8 mouse cellular contexts compared by ENCODE assay signal in the genomic region with DNA sequence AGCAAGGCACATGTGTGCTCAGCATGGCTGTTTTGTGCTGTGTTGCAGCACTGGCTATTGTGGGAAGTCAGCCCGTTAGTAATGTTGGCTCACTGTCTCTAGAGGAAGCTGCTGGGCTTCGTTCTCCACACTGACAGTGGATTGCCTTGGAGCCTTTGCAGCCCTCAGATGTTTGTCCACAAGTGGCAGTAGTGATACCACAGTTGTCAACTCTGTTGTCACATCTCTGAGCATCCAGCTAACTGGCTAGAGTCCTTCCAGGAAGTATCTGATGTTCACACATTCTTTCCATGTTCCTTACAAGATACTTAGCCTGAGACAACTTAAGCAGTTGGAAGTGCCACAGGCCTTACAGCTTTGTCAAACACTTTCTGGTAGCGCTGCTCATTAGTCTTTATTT. TPM values are rescaled to one million over a fixed set of nuclear protein-coding genes. Genes with fewer than 3 reads are reported as not detected.
DNase-seq lines count a peak whose midpoint lies in the region; ATAC-seq and TF ChIP-seq lines count a peak whose summit lies in the region.

No protein-coding gene starts in this region.

- no peak overlapping the region for H3K27ac ChIP-seq in limb, embryonic 13.5 days
- H3K27ac ChIP-seq in cerebellum, adult 2 months (ENCODE audit: insufficient read depth, low read length), result no peak overlapping the region

- TF ChIP-seq CTCF in cerebellum, adult 2 months (IDR thresholded peaks at IDR 0.05; ENCODE audit: borderline replicate concordance, insufficient read depth, low read depth, low read length), result no peak

- H3K4me3 ChIP-seq in limb, embryonic 13.5 days, result 0 out of 2 replicates have a peak overlapping the region, but pooled peaks have one; percentile 92
- H3K4me3 ChIP-seq in cerebellum, adult 2 months (replicated peaks; ENCODE audit: insufficient read depth, low read depth, low read length), result no peak overlapping the region

- H3K9me3 ChIP-seq in limb, embryonic 13.5 days, result no peaks in the 10 kb centered on the region

- H3K36me3 ChIP-seq in limb, embryonic 13.5 days, result no peaks in the 10 kb centered on the region

- DNase-seq in cerebellum, postnatal 25 days, result peak; percentile 7 to 9
- DNase-seq in cerebellum, adult 8-10 months, result no peak
- peak; percentile 7 to 21 for DNase-seq in left cerebral cortex, postnatal 14 days (ENCODE audit: low spot score in 2 of 2)
- DNase-seq in left cerebral cortex, postnatal 4 days, result no peak
- peak; percentile 23 for DNase-seq in CD4-positive helper T cell, adult 2 months (ENCODE audit: low read depth, low spot score)
- DNase-seq in cerebellum, adult 2 months, result no peak

- intact Hi-C loops in left cerebral cortex, postnatal 14 days (cut with DNase I), result loop anchor here (2.0 to 5.0 kb wide), 2 partner anchors 49 to 80 kb away; no protein-coding TSS in a partner anchor
- intact Hi-C loops in left cerebral cortex, postnatal 4 days (cut with DNase I), result loop anchor here (5.0 kb wide), 3 partner anchors 84 to 169 kb away; no protein-coding TSS in a partner anchor

- TF ChIP-seq POLR2A in cerebellum, adult 2 months (IDR thresholded peaks at IDR 0.05; ENCODE audit: borderline replicate concordance, insufficient read depth, low read length), result no peak

- H3K4me1 ChIP-seq in limb, embryonic 13.5 days, result peaks cover 18% of the 10 kb centered on the region
- H3K4me1 ChIP-seq in cerebellum, adult 2 months (ENCODE audit: control insufficient read depth, insufficient read depth, low read length), result peaks cover 2% of the 10 kb centered on the region; the same call in 1 of the 2 replicates

- H3K4me2 ChIP-seq in limb, embryonic 13.5 days (replicated peaks), result peak overlapping the region; percentile 97

- ATAC-seq in limb, embryonic 13.5 days (ENCODE audit: low FRiP score, low read depth), result no peak
- no peak for ATAC-seq in cerebellum, adult (ENCODE audit: insufficient number of reproducible peaks, low FRiP score, low TSS enrichment)

- no peak overlapping the region for H3K9ac ChIP-seq in limb, embryonic 13.5 days

- WGBS in limb, embryonic 13.5 days, result 65% methylated on average over 3 of the region's 3 CpGs
- 40% methylated on average over 3 of the region's 3 CpGs for WGBS in cerebellum, adult 2 months

- H3K27me3 ChIP-seq in limb, embryonic 13.5 days, result no peaks in the 10 kb centered on the region
- no peaks in the 10 kb centered on the region for H3K27me3 ChIP-seq in cerebellum, adult 2 months (ENCODE audit: control insufficient read depth, insufficient read depth, low read length)

RNA-seq across cellular contexts. Expression of a gene that starts 2.0 kb away (rescaled TPM):
- 100 to 1,000 TPM; 297 to 298 TPM for total RNA-seq in left cerebral cortex, postnatal 14 days (2021)
- total RNA-seq in left cerebral cortex, postnatal 4 days (2021), result 100 to 1,000 TPM; 306 to 307 TPM
- polyA plus RNA-seq in limb, embryonic 13.5 days (2015; fragmentation: Nextera tagmentation; extraction: Ambion mirVana), result 27.6 and 28.1 TPM in 2 replicates
- 145 and 149 TPM in 2 replicates for polyA plus RNA-seq in cerebellum, adult 2 months (2012; rRNA removed)

RNA-seq across cellular contexts. Expression of a gene that starts 35.2 kb away (rescaled TPM):
- 10 to 100 TPM; 61.6 to 62.9 TPM for total RNA-seq in left cerebral cortex, postnatal 14 days (2021)
- 10 to 100 TPM; 55.5 to 60.4 TPM for total RNA-seq in left cerebral cortex, postnatal 4 days (2021)
- polyA plus RNA-seq in limb, embryonic 13.5 days (2015; fragmentation: Nextera tagmentation; extraction: Ambion mirVana), result 52.4 and 58.8 TPM in 2 replicates
- 52.9 and 56.1 TPM in 2 replicates for polyA plus RNA-seq in cerebellum, adult 2 months (2012; rRNA removed)

Comparison
In these comparisons a context has a peak if more than half of its experiments do, and no peak if none do; other contexts are left out.
1. DNase-seq: peak in cerebellum, postnatal 25 days (2 of 2), left cerebral cortex, postnatal 14 days (2 of 2) and CD4-positive helper T cell, adult 2 months (single experiment); none in cerebellum, adult 8-10 months (single experiment), left cerebral cortex, postnatal 4 days (single experiment) and cerebellum, adult 2 months (0 of 2).